In the genomic region with DNA sequence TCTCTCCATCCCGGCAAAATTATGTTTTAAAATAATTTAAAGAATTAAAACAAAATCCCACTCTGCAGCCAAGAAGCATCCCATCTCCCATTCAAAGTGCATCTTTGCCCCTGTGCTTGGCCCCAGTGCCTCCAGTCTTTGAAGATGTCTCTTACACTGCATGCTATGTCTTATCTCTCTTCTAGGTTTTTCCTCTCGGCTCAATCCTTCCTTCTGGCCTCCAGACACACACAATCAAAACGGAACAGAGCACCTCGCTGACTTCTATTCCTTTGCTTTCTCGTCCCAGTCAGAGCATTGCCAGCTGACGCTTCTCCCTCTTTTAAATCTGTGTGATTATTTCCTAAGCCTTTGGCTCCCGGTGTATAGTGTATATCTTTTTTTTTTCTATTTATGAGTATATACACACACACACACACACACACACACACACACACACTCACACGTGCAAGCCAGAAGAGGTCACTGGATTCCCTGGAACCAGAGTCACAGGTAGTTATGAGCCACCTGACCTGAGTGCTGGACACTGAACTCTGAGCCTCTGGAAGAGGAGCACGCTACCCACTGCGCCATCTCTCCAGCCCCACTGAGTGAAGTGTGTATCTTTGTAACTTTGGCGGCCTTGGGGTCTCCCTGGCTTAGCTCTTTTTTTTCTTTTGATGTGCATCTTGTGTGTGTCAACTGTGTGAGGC, we compare ENCODE assay signal across 20 mouse cellular contexts. TPM values are rescaled to one million over a fixed set of nuclear protein-coding genes. Genes with fewer than 3 reads are reported as not detected.
DNase-seq lines count a peak whose midpoint lies in the region; ATAC-seq lines count a peak whose summit lies in the region.
"Had no signal": no experiment of that assay in that cellular context is flagged by ENCODE, and none has a peak within 500 bp of the region (broad histone marks: within the 10 kb centered on the region; RNA-seq: fewer than 3 reads in every experiment).

No protein-coding gene starts in this region.

- H3K4me1 ChIP-seq in heart, embryonic 13.5 days = peaks cover 31% of the 10 kb centered on the region
- H3K4me1 ChIP-seq in midbrain, embryonic 10.5 days = peaks cover 20% of the 10 kb centered on the region
- H3K4me1 ChIP-seq in midbrain, embryonic 14.5 days (ENCODE audit: control insufficient read depth, insufficient read depth, low read length) = peaks cover 6% of the 10 kb centered on the region
- H3K4me1 ChIP-seq in liver, embryonic 13.5 days (replicated peaks) = peaks cover 83% of the 10 kb centered on the region

- intact Hi-C loops in heart, postnatal 25 days (cut with DNase I) = no loop called here
- intact Hi-C loops in left cerebral cortex, postnatal 25 days (cut with DNase I) = no loop called here

- peak overlapping the region; percentile 45 for H3K4me2 ChIP-seq in heart, embryonic 13.5 days
- H3K4me2 ChIP-seq in midbrain, embryonic 14.5 days (ENCODE audit: low read length) = no peak overlapping the region
- peak overlapping the region; percentile 70 for H3K4me2 ChIP-seq in liver, embryonic 13.5 days
- H3K4me2 ChIP-seq: forebrain, embryonic 15.5 days; neural tube, embryonic 13.5 days had no signal

- H3K27ac ChIP-seq in heart, embryonic 13.5 days (replicated peaks) = peak overlapping the region; percentile 43; the same call in 1 of the 2 replicates
- H3K27ac ChIP-seq in midbrain, embryonic 10.5 days (replicated peaks) = 0 out of 2 replicates have a peak overlapping the region, but pooled peaks have one; percentile 25
- no peak overlapping the region for H3K27ac ChIP-seq in midbrain, embryonic 14.5 days (replicated peaks; ENCODE audit: low read depth, low read length)
- H3K27ac ChIP-seq in liver, embryonic 13.5 days = peak overlapping the region; percentile 79
- H3K27ac ChIP-seq: forebrain, embryonic 15.5 days; neural tube, embryonic 13.5 days had no signal

- peak overlapping the region; percentile 15; the same call in 1 of the 2 replicates for H3K4me3 ChIP-seq in heart, embryonic 13.5 days
- H3K4me3 ChIP-seq in midbrain, embryonic 10.5 days = no peak overlapping the region
- no peak overlapping the region for H3K4me3 ChIP-seq in midbrain, embryonic 14.5 days (replicated peaks; ENCODE audit: low read depth, low read length)
- H3K4me3 ChIP-seq in liver, embryonic 13.5 days (replicated peaks) = peak overlapping the region; percentile 43
- H3K4me3 ChIP-seq: forebrain, embryonic 15.5 days; neural tube, embryonic 13.5 days had no signal

- no peak for ATAC-seq in heart, embryonic 13.5 days (ENCODE audit: extremely low read depth, insufficient number of reproducible peaks, low FRiP score, low TSS enrichment)
- no peak for ATAC-seq in midbrain, embryonic 14.5 days (ENCODE audit: low FRiP score, low TSS enrichment)
- ATAC-seq in liver, embryonic 13.5 days (ENCODE audit: low read depth) = peak; percentile 26; the same call in 1 of the 2 replicates
- no peak for ATAC-seq in cerebellum, adult (ENCODE audit: insufficient number of reproducible peaks, low FRiP score, low TSS enrichment)
- ATAC-seq: forebrain, embryonic 15.5 days; inflammation-experienced regulatory T-cells, adult 6 months had no signal

- H3K27me3 ChIP-seq in heart, embryonic 13.5 days (replicated peaks) = peaks cover 20% of the 10 kb centered on the region
- no peaks in the 10 kb centered on the region for H3K27me3 ChIP-seq in midbrain, embryonic 10.5 days (ENCODE audit: low read depth, poor library complexity, severe bottlenecking)
- H3K27me3 ChIP-seq in midbrain, embryonic 14.5 days (ENCODE audit: control insufficient read depth, insufficient read depth, low read length) = no peaks in the 10 kb centered on the region
- no peaks in the 10 kb centered on the region for H3K27me3 ChIP-seq in liver, embryonic 13.5 days
- H3K27me3 ChIP-seq: forebrain, embryonic 15.5 days; neural tube, embryonic 13.5 days had no signal

- H3K9ac ChIP-seq in heart, embryonic 13.5 days = peak overlapping the region; percentile 51
- no peak overlapping the region for H3K9ac ChIP-seq in midbrain, embryonic 14.5 days (replicated peaks; ENCODE audit: low read length)
- peak overlapping the region; percentile 58 for H3K9ac ChIP-seq in liver, embryonic 13.5 days
- H3K9ac ChIP-seq: forebrain, embryonic 15.5 days; neural tube, embryonic 13.5 days had no signal

- WGBS in heart, embryonic 13.5 days = 46% methylated on average over 11 of the region's 11 CpGs
- 88% methylated on average over 11 of the region's 11 CpGs for whole genome bisulfite sequencing in midbrain, embryonic 10.5 days
- WGBS in midbrain, embryonic 14.5 days = 83% methylated on average over 11 of the region's 11 CpGs
- 35% methylated on average over 11 of the region's 11 CpGs for WGBS in liver, embryonic 13.5 days (ENCODE audit: insufficient replicate concordance)

- DNase-seq in heart, postnatal 25 days (ENCODE audit: low spot score) = no peak
- DNase-seq in midbrain, embryonic 10.5 days (ENCODE audit: low spot score) = no peak
- DNase-seq in midbrain, embryonic 14.5 days = no peak
- peak; percentile 30 for DNase-seq in liver, embryonic 13.5 days
- no peak for DNase-seq in adrenal gland, postnatal 36 days
- DNase-seq in left cerebral cortex, postnatal 25 days (ENCODE audit: low spot score in 2 of 2) = no peak
- DNase-seq: cerebellum, adult 11 months; heart, postnatal 4 days; kidney, postnatal 25 days had no signal

- H3K9me3 ChIP-seq in heart, embryonic 13.5 days = no peaks in the 10 kb centered on the region
- H3K9me3 ChIP-seq in midbrain, embryonic 10.5 days (replicated peaks) = no peaks in the 10 kb centered on the region
- no peaks in the 10 kb centered on the region for H3K9me3 ChIP-seq in midbrain, embryonic 14.5 days (ENCODE audit: control insufficient read depth, low read length)
- H3K9me3 ChIP-seq in liver, embryonic 13.5 days (replicated peaks) = no peaks in the 10 kb centered on the region
- H3K9me3 ChIP-seq: forebrain, embryonic 15.5 days; neural tube, embryonic 13.5 days had no signal

- no peaks in the 10 kb centered on the region for H3K36me3 ChIP-seq in heart, embryonic 13.5 days
- no peaks in the 10 kb centered on the region for H3K36me3 ChIP-seq in midbrain, embryonic 10.5 days
- no peaks in the 10 kb centered on the region for H3K36me3 ChIP-seq in midbrain, embryonic 14.5 days (ENCODE audit: control insufficient read depth, insufficient read depth, low read length)
- no peaks in the 10 kb centered on the region for H3K36me3 ChIP-seq in liver, embryonic 13.5 days
- H3K36me3 ChIP-seq: forebrain, embryonic 15.5 days; neural tube, embryonic 13.5 days had no signal

RNA-seq across cellular contexts. Expression of gene Tbcc, which starts 5.1 kb away (rescaled TPM):
- polyA plus RNA-seq in heart, embryonic 13.5 days (2015; fragmentation: Nextera tagmentation; extraction: Ambion mirVana) = 39.3 and 39.8 TPM in 2 replicates
- total RNA-seq in heart, postnatal 25 days (2021) = 10 to 100 TPM; 15.5 to 17.7 TPM
- 55.9 and 57.7 TPM in 2 replicates for polyA plus RNA-seq in midbrain, embryonic 10.5 days (2016; fragmentation: Nextera tagmentation; extraction: Ambion mirVana)
- polyA plus RNA-seq in midbrain, embryonic 14.5 days (2014; fragmentation: Nextera tagmentation; extraction: Ambion mirVana) = 62.8 and 67.6 TPM in 2 replicates
- polyA plus RNA-seq in liver, embryonic 13.5 days (2015; fragmentation: Nextera tagmentation; extraction: Ambion mirVana) = 22.4 and 24.9 TPM in 2 replicates
- total RNA-seq in adrenal gland, postnatal 36 days (2021) = 10 to 100 TPM; 20.9 to 21.9 TPM
- 10 to 100 TPM; 32.4 to 36.7 TPM for total RNA-seq in left cerebral cortex, postnatal 25 days (2021)

RNA-seq across cellular contexts. Expression of gene Prph2, which starts 24.9 kb away (rescaled TPM):
- not detected in 2 replicates for polyA plus RNA-seq in heart, embryonic 13.5 days (2015; fragmentation: Nextera tagmentation; extraction: Ambion mirVana)
- not detected for total RNA-seq in heart, postnatal 25 days (2021)
- not detected in 2 replicates for polyA plus RNA-seq in midbrain, embryonic 10.5 days (2016; fragmentation: Nextera tagmentation; extraction: Ambion mirVana)
- polyA plus RNA-seq in midbrain, embryonic 14.5 days (2014; fragmentation: Nextera tagmentation; extraction: Ambion mirVana) = not detected in 2 replicates
- not detected in 2 replicates for polyA plus RNA-seq in liver, embryonic 13.5 days (2015; fragmentation: Nextera tagmentation; extraction: Ambion mirVana)
- total RNA-seq in adrenal gland, postnatal 36 days (2021) = not detected
- not detected for total RNA-seq in left cerebral cortex, postnatal 25 days (2021)
- total RNA-seq: gastrocnemius, adult 8-10 months; heart, postnatal 4 days; layer of hippocampus, postnatal 25 days had no signal
- polyA plus RNA-seq: embryonic facial prominence, embryonic 14.5 days; forebrain, embryonic 15.5 days; inflammation-experienced regulatory T-cells, adult 6 months; limb, embryonic 11.5 days; neural tube, embryonic 13.5 days; spleen, adult 2 months; urinary bladder, adult 2 months had no signal

RNA-seq across cellular contexts. Expression of gene Bicral, which starts 27.1 kb away (rescaled TPM):
- polyA plus RNA-seq in heart, embryonic 13.5 days (2015; fragmentation: Nextera tagmentation; extraction: Ambion mirVana) = 3.0 and 3.4 TPM in 2 replicates
- total RNA-seq in heart, postnatal 25 days (2021) = 10 to 100 TPM; 15.0 to 16.7 TPM
- 3.1 and 4.4 TPM in 2 replicates for polyA plus RNA-seq in midbrain, embryonic 10.5 days (2016; fragmentation: Nextera tagmentation; extraction: Ambion mirVana)
- 10.2 and 11.6 TPM in 2 replicates for polyA plus RNA-seq in midbrain, embryonic 14.5 days (2014; fragmentation: Nextera tagmentation; extraction: Ambion mirVana)
- 2.6 and 3.6 TPM in 2 replicates for polyA plus RNA-seq in liver, embryonic 13.5 days (2015; fragmentation: Nextera tagmentation; extraction: Ambion mirVana)
- 10 to 100 TPM; 23.0 to 24.3 TPM for total RNA-seq in adrenal gland, postnatal 36 days (2021)
- total RNA-seq in left cerebral cortex, postnatal 25 days (2021) = 10 to 100 TPM; 41.6 to 49.7 TPM

Comparison
In these comparisons a context has a peak if more than half of its experiments do, and no peak if none do; other contexts are left out.
1. H3K4me3 ChIP-seq: peak in heart, embryonic 13.5 days (single experiment) and liver, embryonic 13.5 days (single experiment); none in midbrain, embryonic 10.5 days (single experiment) and midbrain, embryonic 14.5 days (single experiment).